Mouse (Mus musculus): ENCODE measurements at regions not wholly inside any gene's neighbourhood (a gene's known extent, or its start where the extent isn't known, plus 50 kb on each side); places are given as distances from the start of the nearest gene placed in this dataset.
"Not testable (repeated sequence)": the region's sequence is repeated elsewhere in the genome, so short reads cannot be mapped to it uniquely, and the experiment has no call there.

- no peak for DNase-seq
- intact Hi-C loops (cut with DNase I): no loop called here
These were observed 325.6 kb upstream of the Hsf2 start for GRCm38 (mm10) chr10:57160546-57160945.

- no peak for DNase-seq
- intact Hi-C loops (cut with DNase I): no loop called here
These were observed 322.8 kb upstream of the Hsf2 start for GRCm38 (mm10) chr10:57163359-57163758.

GRCm38 (mm10) chr10:57183560-57183959 is 302.6 kb upstream of the Hsf2 start:
- peak; percentile 64 to 71 for DNase-seq
- intact Hi-C loops (cut with DNase I): loop anchor here (2.0 to 10.0 kb wide), 4 partner anchors 71 to 815 kb away; no protein-coding TSS in a partner anchor

GRCm38 (mm10) chr10:57210701-57211100 is 275.5 kb upstream of the Hsf2 start:
- intact Hi-C loops (cut with DNase I): no loop called here
- DNase-seq: no peak

GRCm38 (mm10) chr10:57231117-57231516 is 255.1 kb upstream of the Hsf2 start:
- intact Hi-C loops (cut with DNase I): no loop called here
- peak; percentile 7 to 13 for DNase-seq

GRCm38 (mm10) chr10:57281220-57281619 is 205.0 kb upstream of the Hsf2 start:
- intact Hi-C loops (cut with DNase I): no loop called here
- DNase-seq: no peak

- no peak for DNase-seq
- intact Hi-C loops (cut with DNase I): no loop called here
These were observed 203.3 kb upstream of the Hsf2 start for GRCm38 (mm10) chr10:57282896-57283295.

GRCm38 (mm10) chr10:57291596-57291995 is 194.6 kb upstream of the Hsf2 start:
- intact Hi-C loops (cut with DNase I): no loop called here
- DNase-seq: no peak

GRCm38 (mm10) chr10:57313799-57314198 is 172.4 kb upstream of the Hsf2 start:
- no peak for DNase-seq
- intact Hi-C loops (cut with DNase I): loop anchor here (10.0 kb wide), 1 partner anchor 309 kb away; no protein-coding TSS in a partner anchor

- intact Hi-C loops (cut with DNase I): loop anchor here (5.0 to 10.0 kb wide), 2 partner anchors 312 to 945 kb away; no protein-coding TSS in a partner anchor
- peak in 1 of 2 experiments; percentile 3 for DNase-seq
These were observed 169.1 kb upstream of the Hsf2 start for GRCm38 (mm10) chr10:57317067-57317466.

- no peak for DNase-seq
- intact Hi-C loops (cut with DNase I): loop anchor here (5.0 to 10.0 kb wide), 2 partner anchors 314 to 947 kb away; no protein-coding TSS in a partner anchor
These were observed 167.0 kb upstream of the Hsf2 start for GRCm38 (mm10) chr10:57319171-57319570.

GRCm38 (mm10) chr10:57322717-57323424 is 163.3 kb upstream of the Hsf2 start:
- no peak for DNase-seq
- intact Hi-C loops (cut with DNase I): no loop called here

- DNase-seq: no peak
- intact Hi-C loops (cut with DNase I): no loop called here
These were observed 162.0 kb upstream of the Hsf2 start for GRCm38 (mm10) chr10:57324226-57324625.

- DNase-seq; intact Hi-C loops (cut with DNase I): not testable (repeated sequence)
These were observed 123.4 kb upstream of the Hsf2 start for GRCm38 (mm10) chr10:57362781-57363180.
